Mouse (Mus musculus): ENCODE results near the gene Gm20850.
"Not testable (repeated sequence)": the region's sequence is repeated elsewhere in the genome, so short reads cannot be mapped to it uniquely, and the experiment has no call there.

Gm20850 gene

GRCm38 (mm10) chrY:75715022-75715421 is at the start of gene Gm20850:
Gene Gm20850 (plus strand): TSS chrY:75715322.
- not testable (repeated sequence) for DNase-seq

Data from kidney, adult 9 months (tissue).